Mouse (Mus musculus): ENCODE results near the gene Clk3.
"Not testable (repeated sequence)": the region's sequence is repeated elsewhere in the genome, so short reads cannot be mapped to it uniquely, and the experiment has no call there.

Clk3 gene

DNA sequence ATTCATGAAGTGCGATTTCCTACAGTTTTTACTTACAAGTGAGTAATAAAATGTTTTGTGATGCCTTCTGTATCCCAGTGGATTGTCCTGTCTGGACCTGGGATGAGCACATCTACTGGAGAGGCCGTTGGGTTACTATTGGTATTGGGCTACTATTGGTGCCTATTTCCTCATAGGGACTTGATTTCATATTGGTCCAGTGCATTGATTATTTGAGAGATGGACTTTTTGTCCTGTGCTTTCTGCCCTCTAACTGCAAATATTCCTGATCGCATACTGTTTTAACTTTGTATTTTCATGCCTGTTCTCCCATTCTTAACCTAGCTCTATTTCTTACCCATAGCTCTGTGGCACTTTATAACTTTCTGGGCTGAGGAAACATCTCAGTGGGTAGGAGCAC, 41.0 kb downstream of the Clk3 start:
- DNase-seq (ENCODE audit: low spot score in 2 of 2): no peak

DNA sequence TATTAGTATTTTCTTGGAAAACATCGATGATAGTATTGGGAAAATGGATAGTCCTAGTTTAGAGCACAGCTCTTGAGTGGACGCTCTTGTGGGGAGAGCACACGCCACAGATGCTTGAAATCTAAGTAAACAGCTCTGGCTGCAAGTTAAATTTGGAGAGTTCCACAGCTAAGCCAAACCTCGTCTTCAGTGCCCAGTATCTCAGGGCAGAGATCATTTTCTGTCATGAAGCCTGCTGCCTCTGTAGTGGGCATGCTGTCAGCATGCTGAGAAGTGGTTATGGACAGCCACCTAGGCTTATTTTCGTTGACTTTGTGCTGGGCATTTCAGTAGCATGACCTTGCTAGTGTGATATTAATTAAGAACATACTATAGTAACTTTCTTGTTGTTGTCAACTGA, 41.9 kb downstream of the Clk3 start:
- no peak for DNase-seq (ENCODE audit: low spot score in 2 of 2)

DNA sequence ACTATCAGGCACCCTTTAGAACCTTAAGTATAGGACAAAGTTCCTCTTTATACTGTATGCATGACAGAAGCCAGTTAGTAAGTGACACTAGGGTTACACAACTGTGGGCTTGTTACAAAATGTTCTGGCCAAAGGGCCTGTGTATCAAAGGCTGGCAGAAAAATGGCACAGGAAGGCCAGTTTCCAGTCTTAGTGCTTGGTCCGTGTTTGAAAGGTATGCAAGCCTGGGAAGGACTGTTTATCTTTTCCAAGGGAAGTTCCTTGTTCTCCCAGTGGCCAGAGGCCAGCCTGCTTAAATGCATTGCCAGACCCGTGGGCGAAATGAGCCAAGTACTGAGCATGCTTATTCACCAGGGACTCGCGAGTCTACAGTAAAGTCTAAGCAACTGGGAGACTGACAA, 42.3 kb downstream of the Clk3 start:
- peak; percentile 81 for DNase-seq (ENCODE audit: low spot score in 2 of 2)

DNA sequence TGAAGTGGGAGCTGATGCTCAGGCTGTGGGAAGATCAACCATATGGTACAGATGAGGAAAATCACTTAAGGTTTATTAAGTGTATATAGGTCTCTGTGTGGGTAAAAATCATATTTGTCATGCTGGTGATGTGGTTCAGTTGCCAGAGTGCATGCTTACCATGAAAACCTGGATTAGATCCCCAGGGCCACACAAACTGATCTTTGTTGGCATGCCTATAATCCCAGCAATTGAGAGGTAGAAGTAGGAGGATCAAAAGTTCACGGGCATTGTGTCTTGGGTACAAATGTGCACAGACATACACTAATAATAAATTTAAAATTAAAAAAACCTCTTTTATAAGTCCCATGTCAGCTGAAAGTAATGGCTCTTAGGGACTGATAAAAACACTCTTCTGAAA, 43.3 kb downstream of the Clk3 start:
- no peak for DNase-seq (ENCODE audit: low spot score in 2 of 2)

DNA sequence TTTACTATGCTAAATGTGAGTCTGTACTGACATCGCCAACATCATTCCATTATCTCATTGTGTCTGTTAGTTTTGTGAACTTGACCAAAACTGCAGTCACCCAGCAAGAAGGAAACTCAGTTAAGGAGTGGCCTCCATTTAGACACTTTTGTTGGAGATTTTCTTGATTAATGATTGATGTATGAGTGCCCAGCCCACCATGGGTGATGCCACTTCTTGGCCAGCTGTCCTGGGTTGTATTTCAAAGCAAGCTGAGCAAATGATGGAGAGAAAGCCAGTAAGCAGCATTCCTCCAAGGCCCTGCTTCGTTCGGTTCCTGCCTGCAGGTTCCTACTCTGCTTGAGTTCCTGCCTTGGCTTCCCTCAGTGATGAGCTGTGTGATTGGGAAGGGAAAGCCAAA, 44.9 kb downstream of the Clk3 start:
- DNase-seq (ENCODE audit: low spot score in 2 of 2): no peak

DNA sequence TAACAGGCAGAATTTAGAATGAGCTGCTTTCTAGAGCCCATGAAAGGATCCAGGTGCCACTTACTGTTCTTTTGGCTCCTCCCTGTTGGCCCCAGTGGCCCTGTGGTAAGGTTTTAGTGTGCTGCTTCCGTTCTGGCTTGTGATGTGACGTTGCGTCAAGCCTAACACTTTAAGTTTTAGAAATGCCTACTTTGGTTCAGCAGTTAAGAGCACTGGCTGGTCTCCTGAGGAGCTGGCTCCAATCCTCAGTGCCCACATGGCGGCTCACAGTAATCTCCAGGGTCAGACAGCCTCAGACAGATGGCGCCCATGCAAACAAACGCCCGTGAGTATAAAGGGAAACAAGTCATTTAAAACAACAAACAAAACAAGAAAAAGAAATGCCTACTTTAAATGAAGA, 47.3 kb downstream of the Clk3 start:
- DNase-seq (ENCODE audit: low spot score in 2 of 2): peak in 1 of 2 experiments; percentile 49

DNA sequence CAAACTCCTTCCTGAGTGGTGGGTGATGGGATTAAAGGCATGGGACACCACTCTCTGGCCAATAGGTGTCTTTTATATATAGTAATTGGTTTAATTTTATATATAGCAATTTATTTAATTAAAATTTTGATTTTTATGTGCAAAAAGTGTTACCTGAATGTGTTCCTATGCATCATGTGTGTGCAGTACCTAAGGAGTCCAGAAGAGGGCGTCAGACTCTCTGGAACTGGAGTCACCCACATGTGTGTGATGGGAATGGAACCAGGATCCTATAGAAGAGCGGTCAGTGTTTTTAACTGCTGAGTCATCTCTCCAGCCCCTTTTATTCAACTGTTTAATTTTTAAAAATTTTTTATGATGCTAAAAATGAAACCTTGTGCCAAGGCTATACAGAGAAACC, 53.5 kb downstream of the Clk3 start:
- no peak for DNase-seq (ENCODE audit: low spot score in 2 of 2)

DNA sequence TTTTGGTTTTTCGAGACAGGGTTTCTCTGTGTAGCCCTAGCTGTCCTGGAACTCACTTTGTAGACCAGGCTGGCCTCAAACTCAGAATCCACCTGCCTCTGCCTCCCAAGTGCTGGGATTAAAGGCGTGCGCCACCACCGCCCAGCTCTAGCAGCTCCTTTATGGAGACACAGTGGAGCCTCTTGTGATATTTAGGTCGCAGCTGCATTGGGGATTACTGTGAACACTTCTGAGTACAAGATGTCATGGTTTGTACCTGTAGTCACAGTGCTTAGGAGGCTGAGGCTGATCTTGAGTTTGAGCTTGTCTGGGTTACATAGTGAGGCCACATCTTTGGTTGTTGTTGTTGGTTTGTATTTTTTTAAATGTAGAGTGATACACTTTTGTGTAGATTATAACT, 55.4 kb downstream of the Clk3 start:
- not testable (repeated sequence) for DNase-seq (ENCODE audit: low spot score in 2 of 2)

DNA sequence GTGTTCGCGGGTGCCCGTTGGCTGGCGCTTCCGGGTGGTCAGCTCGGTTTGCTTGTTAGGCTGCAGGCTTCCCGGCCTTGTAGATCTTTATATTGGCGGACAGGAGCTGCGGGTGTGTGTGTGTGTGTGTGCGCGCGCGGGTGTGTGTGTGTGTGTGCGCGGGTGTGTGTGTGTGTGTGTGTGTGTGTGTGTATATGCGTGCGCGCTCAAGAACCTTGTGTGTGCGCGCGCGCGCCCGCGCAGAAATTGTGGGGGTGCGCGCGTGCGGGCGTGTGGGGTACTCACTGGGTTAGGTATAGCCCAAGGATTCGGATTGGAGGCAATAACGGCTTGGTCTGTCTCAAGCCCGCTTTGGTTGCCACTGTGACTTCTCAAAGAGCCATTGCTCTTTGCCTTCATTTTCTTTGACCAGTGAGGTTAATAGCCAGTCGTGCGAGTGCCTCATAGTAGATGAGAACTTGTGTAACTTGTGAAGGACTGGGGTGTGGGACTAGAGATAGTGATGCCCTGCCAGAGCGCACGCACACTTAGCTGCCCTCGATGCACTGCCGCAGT, 56.9 kb downstream of the Clk3 start:
- peak; percentile 68 to 69 for DNase-seq (ENCODE audit: low spot score in 2 of 2)

DNA sequence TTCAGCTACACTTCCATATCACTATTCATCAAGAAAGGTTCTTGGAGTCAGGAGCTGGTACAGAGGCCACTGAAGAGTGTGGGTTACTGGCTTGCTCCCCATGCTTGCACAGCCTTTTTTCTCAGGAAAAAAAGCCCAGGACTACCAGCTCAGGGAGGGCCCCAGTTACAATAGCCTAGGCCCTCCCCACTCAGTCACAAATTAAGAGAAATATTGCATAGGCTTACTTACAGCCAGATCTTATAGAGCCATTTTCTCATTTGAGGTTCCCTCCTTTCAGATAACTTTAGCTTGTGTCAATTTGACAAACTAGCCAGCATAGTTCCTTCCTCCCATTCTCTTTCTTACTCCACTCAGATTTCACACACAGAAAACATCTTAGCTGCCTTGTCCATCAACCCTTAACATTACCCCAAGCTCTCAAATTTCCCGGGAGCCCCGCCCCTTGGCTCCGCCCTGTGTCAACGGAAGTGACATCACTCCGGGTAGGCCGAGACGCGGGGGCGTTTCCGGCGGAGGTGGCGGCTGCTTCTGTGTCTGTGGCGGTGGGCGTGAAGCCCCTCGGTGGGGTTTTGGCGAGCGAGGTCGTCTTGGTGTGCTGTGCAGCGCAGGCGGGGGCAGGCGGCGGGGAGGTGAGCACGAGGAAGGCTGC, 57.5 kb downstream of the Clk3 start, which contains the start of gene Edc3:
Gene Edc3, plus strand, starts transcription at position 473 of the 652 bp plus-strand sequence.
- peak; percentile 92 to 93 for DNase-seq (ENCODE audit: low spot score in 2 of 2)

DNA sequence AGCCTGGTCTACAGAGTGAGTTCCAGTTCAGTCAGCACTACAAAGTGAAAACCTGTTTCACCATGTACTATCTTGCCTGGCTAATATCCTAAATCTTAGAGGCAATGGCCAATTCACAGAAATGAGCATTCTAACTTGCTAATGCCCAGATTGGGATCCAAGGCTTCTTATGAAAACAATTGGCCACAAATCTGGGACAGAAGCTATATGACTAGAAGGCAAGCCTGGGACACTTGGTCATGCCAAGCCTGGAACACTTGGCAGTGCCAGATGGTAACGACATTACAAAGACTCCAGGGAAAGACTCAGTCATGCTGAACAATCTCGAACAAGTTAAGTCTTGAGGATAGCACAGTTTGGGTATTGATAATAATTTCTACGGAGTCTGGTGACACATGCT, 59.2 kb downstream of the Clk3 start:
- DNase-seq (ENCODE audit: low spot score in 2 of 2): no peak
